Mouse (Mus musculus) forebrain, embryonic 10.5 days (tissue): Measurements from ENCODE around the gene Ctdsp2. TPM values are rescaled to one million over a fixed set of nuclear protein-coding genes. Genes with fewer than 3 reads are reported as not detected.

Experiments used
- DNase-seq: peaks from one replicate; pipeline ENCODE4 v3.0.0-alpha.2; 2017; ENCODE audit warnings: low spot score; ENCODE audit errors: extremely low spot score
- H3K27ac ChIP-seq: fragments of 300-500 bp; sonication (generic); 2 replicates; pipeline ENCODE4 v1.5.1; 2016; ENCODE audit warnings: mild to moderate bottlenecking
- H3K27me3 ChIP-seq: fragments of 300-500 bp; sonication (generic); 2 replicates; pipeline ENCODE4 v1.6.1; 2016; ENCODE audit warnings: mild to moderate bottlenecking; ENCODE audit not compliant: poor library complexity, severe bottlenecking
- H3K36me3 ChIP-seq: fragments of 300-500 bp; sonication (generic); replicated peaks from 2 replicates; pipeline ENCODE4 v1.6.1; 2016; ENCODE audit warnings: mild to moderate bottlenecking, moderate library complexity
- H3K4me1 ChIP-seq: fragments of 300-500 bp; sonication (generic); 2 replicates; pipeline ENCODE4 v1.6.1; 2016
- H3K4me3 ChIP-seq: fragments of 300-500 bp; sonication (generic); 2 replicates; pipeline ENCODE4 v1.5.1; 2016; ENCODE audit warnings: mild to moderate bottlenecking, moderate library complexity
- H3K9me3 ChIP-seq: fragments of 300-500 bp; sonication (generic); 2 replicates; pipeline ENCODE4 v1.6.1; 2016; ENCODE audit warnings: mild to moderate bottlenecking, moderate library complexity
- WGBS: fragments of 180-500 bp; shearing (Covaris S2); methylation state at CpG from one replicate; pipeline ENCODE4 v1.1.7; 2016; 5-methylcytosine and 5-hydroxymethylcytosine counted together
- polyA plus RNA-seq: library from polyadenylated mRNA; unstranded; fragments of >200 nt; fragmentation: Nextera tagmentation; extraction: Ambion mirVana; gene quantifications from 2 replicates; pipeline ENCODE4 v1.2.1, GENCODE M21; 2016

Ctdsp2 gene
- polyA plus RNA-seq, 1 experiment from 2014 or later, result 42.3 TPM

DNA sequence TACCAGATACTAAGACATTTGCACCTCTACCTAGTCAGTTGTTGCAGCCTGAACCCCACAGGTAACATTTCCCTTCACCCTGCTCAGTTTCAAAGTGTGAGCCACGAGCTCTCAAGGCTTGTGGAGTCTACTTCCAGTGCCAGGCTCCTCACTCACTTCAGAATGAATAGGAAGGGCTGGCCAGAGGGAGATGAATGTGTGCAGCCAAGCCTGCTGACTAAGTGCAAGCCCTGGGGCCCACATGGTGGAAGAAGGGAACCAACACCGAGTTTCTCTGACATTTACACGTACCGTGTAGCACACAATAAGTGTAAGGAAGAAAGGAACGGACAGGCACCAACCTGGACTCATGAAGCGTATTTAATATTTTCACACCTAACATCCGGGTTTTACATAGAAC is 25.3 kb downstream of the Ctdsp2 start:
- Histone ChIP-seq H3K9me3 (no peaks in the 10 kb centered on the region), H3K36me3 (peaks cover 22% of the 10 kb centered on the region), H3K27ac (no peak overlapping the region), H3K4me3 (no peak overlapping the region), H3K4me1 (peaks cover 14% of the 10 kb centered on the region), H3K27me3 (no peaks in the 10 kb centered on the region)
- 82% methylated on average over 7 of the region's 7 CpGs for WGBS
- DNase-seq, result no peak

DNA sequence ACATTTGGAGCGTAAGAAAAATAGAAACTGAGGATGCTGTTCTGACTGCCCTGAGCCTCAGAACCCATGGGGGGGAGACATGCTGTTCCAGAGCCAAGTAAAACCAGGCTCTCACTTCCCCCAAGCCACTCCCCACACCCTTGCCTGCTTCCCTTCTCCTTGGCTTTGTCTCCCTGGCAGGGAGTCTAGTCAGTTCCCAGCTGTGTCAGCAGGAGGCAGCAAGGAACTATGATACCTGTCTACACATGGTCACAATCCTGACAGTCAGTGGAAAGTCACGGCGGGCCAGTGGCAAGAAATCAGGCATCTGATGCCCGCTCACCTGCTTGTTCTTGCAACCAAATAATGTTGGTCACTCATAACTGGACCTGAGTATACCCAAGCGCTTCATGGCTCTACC is 38.0 kb downstream of the Ctdsp2 start:
- 69% methylated on average over 5 of the region's 5 CpGs for WGBS
- H3K4me1 ChIP-seq, result peaks cover 12% of the 10 kb centered on the region
- DNase-seq, result no peak

DNA sequence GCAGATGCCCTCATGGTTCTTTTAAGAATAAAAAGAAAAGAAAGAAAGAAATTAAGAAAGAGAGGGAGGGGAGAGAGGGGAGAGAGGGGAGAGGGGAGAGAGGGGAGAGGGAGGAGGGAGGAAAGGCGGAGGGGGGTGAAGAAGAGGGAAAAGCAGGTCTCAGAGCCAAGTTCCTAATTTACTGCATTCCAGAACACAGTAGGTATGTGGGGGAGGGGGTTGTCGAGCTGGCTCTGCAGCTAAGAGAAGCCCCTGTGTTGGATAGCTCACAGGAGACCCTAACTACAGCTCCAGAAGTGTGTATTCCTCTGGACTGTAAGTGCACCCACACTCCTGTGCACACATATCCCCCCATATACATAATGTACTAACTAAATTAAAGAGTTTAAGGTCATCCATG is 38.6 kb downstream of the Ctdsp2 start:
- Histone ChIP-seq H3K27me3 (no peaks in the 10 kb centered on the region), H3K9me3 (no peaks in the 10 kb centered on the region), H3K4me3 (no peak overlapping the region), H3K36me3 (peaks cover 14% of the 10 kb centered on the region), H3K27ac (no peak overlapping the region), H3K4me1 (peaks cover 12% of the 10 kb centered on the region)
- WGBS, result 22% methylated on average over 2 of the region's 2 CpGs
- no peak for DNase-seq

More for the DNA sequence above, 38.0 kb downstream of the Ctdsp2 start:
- Histone ChIP-seq H3K36me3 (peaks cover 8% of the 10 kb centered on the region), H3K4me3 (no peak overlapping the region), H3K9me3 (no peaks in the 10 kb centered on the region), H3K27me3 (no peaks in the 10 kb centered on the region), H3K27ac (no peak overlapping the region)

DNA sequence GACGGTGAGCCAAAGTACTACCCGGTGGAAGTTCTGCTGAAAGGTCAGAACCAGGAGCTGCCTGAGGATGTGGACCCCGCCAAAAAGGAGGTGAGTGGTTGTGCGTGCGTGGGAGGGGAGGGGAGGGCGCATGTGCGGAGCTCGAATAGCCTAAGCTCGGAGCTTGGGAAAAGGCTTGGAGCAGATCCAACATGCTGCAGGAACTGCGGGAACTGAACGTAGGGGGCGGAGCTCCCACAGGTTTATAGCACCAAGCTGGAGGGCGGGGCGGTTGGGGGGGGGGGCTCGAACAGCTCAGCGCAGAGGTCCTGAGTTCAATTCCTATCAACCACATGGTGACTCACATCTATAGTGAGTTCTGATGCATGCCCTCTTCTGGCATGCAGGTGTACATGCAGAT is 39.9 kb downstream of the Ctdsp2 start:
- Histone ChIP-seq H3K4me3 (no peak overlapping the region), H3K27me3 (no peaks in the 10 kb centered on the region), H3K36me3 (peaks cover 27% of the 10 kb centered on the region), H3K4me1 (peaks cover 12% of the 10 kb centered on the region), H3K27ac (no peak overlapping the region), H3K9me3 (no peaks in the 10 kb centered on the region)
- 89% methylated on average over 16 of the region's 16 CpGs for WGBS
- DNase-seq, result no peak

DNA sequence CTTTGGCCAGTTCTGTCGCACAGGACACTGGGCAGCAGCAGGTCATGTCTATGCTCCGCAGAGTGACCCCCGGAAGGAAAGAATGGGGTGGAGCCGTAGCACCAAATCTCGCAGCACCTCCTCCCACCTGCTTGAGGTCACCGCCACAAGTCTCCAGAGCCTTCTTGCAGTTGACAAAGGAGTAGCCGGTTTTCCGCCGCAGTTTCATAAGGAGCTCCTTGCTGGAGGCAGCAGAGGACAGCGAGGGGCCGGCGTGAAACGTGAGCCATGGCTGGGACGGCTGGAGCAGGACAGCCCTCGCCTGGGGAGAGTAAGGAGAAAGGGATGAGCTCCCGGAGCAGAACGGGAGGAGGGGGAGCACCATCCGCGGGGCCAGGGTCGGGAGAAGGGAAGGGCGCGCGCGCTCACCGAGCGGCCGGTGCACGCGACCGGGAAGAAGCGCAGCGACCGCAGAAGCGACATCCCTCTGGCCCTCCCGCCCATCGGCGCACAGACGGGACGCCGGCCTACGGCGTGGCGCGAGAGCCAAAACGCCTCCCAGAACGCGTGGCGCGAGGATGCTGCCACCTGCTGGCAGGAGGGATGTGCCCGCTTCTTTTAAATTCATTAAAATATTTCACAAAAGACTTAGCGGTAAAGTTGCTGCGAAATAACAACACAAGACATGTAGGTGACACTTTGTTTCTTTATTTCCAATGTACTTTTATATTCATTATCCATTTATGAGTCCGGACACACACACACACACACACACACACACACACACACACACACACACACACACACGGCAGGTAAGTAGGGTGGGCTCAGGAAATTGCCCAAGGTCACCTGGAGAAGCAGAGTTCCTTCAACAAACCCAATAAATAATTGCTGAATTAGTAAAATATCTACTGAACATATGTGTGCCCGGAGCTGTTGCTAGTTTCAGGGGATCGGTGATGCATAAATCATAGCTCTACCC is 52.1 kb downstream of the Ctdsp2 start, which contains the start of gene Tsfm:
Gene Tsfm (minus strand): TSS at position 505 of the 961 bp plus-strand sequence.
- peaks cover 12% of the 10 kb centered on the region for H3K4me1 ChIP-seq
- H3K27me3 ChIP-seq, result no peaks in the 10 kb centered on the region
- H3K36me3 ChIP-seq, result peaks cover 39% of the 10 kb centered on the region
- H3K4me3 ChIP-seq, result peak within 1 kb of the TSS; percentile 78
- 5% methylated on average over 56 of the region's 56 CpGs for WGBS
- no peaks in the 10 kb centered on the region for H3K9me3 ChIP-seq
- DNase-seq, result peak; percentile 88
- H3K27ac ChIP-seq, result peak within 1 kb of the TSS; percentile 96

DNA sequence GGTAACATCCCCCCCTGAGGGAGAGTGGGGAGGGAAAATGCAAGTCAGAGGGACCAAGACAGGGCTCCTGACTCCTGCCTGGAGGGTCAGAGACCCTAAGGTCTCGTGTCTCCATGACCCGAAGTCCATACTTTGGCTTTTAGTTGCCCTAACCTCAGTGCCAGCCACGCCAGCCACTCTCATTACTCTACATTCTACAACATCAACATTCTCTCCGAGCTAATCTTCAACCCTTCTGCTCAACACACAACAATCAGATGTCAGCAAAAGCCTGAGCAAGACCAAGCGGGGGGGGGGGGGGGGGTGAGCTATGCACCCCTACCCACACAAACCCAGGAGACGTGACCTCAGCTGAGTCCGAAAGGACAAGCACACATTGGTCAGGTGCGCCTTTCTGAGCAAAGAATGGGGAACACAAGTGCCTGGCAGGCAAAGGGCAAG is 54.8 kb downstream of the Ctdsp2 start:
- H3K4me3 ChIP-seq, result no peak overlapping the region
- no peak overlapping the region for H3K27ac ChIP-seq
- H3K9me3 ChIP-seq, result no peaks in the 10 kb centered on the region
- peaks cover 12% of the 10 kb centered on the region for H3K36me3 ChIP-seq
- H3K27me3 ChIP-seq, result no peaks in the 10 kb centered on the region
- 82% methylated on average over 8 of the region's 8 CpGs for WGBS
- DNase-seq, result no peak
- H3K4me1 ChIP-seq, result peaks cover 12% of the 10 kb centered on the region

DNA sequence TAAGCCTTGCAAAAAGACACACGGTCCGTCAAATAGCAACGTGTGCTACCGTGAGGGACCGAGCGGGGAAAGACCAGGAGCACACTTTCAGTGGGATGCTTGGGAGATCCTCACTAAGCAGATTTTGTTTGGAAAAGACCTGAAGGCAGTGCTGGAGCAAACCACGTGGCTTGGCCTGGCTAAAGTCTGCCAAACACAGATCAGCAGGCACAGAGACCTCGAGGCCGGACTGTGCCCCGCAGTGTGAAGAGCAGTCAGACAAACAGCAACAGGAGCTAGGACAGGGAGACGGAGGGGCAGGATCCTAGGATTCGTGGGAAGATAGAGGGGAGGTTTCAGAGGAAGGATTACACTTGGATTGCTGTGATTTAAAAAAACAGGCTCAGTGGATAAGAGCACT is 57.8 kb downstream of the Ctdsp2 start:
- no peak for DNase-seq
- peaks cover 11% of the 10 kb centered on the region for H3K4me1 ChIP-seq
- no peak overlapping the region for H3K27ac ChIP-seq
- H3K4me3 ChIP-seq, result no peak overlapping the region
- H3K36me3 ChIP-seq, result no peaks in the 10 kb centered on the region
- no peaks in the 10 kb centered on the region for H3K9me3 ChIP-seq
- H3K27me3 ChIP-seq, result peaks cover 20% of the 10 kb centered on the region
- 84% methylated on average over 12 of the region's 12 CpGs for whole genome bisulfite sequencing

DNA sequence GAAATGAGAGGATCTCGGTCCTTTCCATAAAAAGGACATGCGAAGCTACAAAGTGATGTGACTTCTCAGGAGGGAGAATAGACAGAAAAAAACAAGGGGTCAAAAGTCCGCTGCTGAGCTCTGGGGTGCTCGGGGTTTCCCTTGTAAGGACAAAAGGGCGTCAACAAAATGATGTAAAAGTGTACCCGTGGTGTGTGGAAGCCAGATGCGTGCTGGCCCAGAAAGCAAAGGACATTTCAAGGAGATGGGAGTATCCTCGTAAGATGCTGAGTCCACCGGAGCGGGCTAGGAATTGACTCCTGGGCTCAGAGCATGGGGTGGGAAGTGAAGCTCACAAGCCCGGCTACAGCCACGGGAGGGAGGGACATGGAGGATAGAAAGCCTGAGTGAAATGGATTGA is 59.1 kb downstream of the Ctdsp2 start:
- Histone ChIP-seq H3K27me3 (peaks cover 21% of the 10 kb centered on the region), H3K9me3 (no peaks in the 10 kb centered on the region), H3K36me3 (no peaks in the 10 kb centered on the region), H3K4me3 (no peak overlapping the region), H3K4me1 (peaks cover 20% of the 10 kb centered on the region), H3K27ac (no peak overlapping the region)
- WGBS, result 81% methylated on average over 12 of the region's 12 CpGs
- DNase-seq, result no peak

DNA sequence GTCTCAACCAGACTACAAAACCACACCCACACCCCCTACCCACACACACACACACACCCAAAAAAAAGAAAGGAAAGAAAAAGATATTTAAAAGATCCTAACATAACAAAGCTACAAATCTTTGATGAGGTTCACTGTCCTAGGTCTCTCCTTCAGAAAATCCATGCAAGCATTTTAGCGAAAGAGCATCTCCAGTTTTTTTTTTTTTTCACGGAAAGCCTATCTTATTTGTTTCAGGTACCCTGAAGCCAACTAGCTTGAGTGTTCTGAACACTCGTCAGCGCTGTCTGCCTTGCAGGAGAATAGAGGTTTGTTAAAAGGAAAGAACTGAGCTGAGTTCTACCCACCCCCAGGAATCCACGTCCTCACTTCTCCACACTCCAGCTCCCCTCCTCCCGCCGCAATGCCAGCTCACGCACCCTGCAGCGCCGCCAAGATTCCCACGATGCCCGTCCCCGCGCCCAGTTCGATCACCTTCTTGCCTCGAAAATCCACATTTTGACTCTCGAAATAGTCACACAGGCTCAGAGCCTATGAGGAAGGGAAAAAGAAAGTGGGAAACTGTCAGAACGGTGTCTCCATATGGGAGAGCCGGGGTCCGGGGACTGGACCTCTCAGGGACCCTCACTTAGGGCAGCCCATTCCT is 62.2 kb downstream of the Ctdsp2 start:
- Histone ChIP-seq H3K4me3 (peak overlapping the region; percentile 96), H3K4me1 (peaks cover 30% of the 10 kb centered on the region), H3K27me3 (peaks cover 21% of the 10 kb centered on the region), H3K9me3 (no peaks in the 10 kb centered on the region), H3K36me3 (peaks cover 27% of the 10 kb centered on the region), H3K27ac (peak overlapping the region; percentile 93)
- WGBS, result 2% methylated on average over 20 of the region's 20 CpGs
- peak; percentile 41 for DNase-seq

DNA sequence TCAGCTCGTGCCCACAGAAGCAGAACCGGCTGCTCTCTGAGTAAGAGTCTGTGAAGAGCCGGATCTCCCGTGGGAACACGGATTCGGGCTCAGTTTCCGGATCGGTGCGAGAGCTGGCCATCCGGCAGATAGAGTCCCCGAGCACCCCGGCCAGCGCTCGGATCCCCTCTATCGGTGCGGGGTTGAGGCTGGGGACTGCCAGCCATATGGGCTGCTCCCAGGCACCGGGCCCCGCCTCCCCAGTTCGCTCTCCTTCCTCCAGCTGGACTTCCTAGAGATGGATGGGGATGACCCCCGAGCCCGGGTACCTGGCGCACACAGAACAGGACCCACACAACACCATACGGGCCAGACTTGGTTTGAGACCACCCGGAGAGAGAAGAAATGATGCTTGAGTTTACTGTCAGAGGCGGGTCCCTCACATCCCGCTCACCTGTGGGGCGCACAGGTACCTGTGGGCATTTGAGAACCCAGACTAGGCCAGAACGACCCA is 62.8 kb downstream of the Ctdsp2 start, which contains the start of the genes Mettl1 and Eef1akmt3:
Gene Mettl1 (plus strand): TSS at position 141 of the 493 bp plus-strand sequence.
Gene Eef1akmt3 (minus strand): TSS at position 240 of the 493 bp plus-strand sequence.
- peaks cover 30% of the 10 kb centered on the region for H3K4me1 ChIP-seq
- under 1% methylated on average over 28 of the region's 28 CpGs for WGBS
- peak within 1 kb of the TSS; percentile 93 for H3K27ac ChIP-seq
- no peak for DNase-seq
- H3K9me3 ChIP-seq, result no peaks in the 10 kb centered on the region
- H3K4me3 ChIP-seq, result peak within 1 kb of the TSS; percentile 96
- peaks cover 21% of the 10 kb centered on the region for H3K27me3 ChIP-seq
- H3K36me3 ChIP-seq, result peaks cover 32% of the 10 kb centered on the region

DNA sequence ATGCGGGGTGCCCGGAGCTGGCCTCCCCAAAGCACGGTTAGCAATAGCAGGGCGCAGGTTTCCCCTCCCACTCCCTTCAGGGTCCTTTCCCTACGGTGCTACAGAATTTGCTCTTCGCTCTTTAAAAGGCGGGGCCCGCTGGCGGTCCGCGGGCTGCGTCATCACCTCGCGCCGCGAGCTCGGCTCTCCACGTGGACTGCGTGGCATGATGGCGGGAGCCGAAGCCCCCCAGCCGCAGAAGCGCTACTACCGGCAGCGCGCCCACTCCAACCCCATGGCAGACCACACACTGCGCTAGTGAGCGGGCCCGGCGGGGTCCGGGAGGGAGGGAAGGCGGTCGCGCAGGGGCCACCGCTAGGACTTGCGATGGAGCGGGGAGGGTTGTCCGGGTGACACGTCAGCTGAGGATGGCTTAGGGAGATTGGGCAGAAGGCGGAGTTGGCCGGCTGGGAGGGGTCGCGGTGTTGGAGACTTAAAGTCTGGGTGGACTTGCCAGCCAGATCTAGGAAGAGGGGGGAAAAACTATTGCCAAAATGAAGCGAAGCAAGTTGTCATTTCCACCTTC is 63.3 kb downstream of the Ctdsp2 start:
- under 1% methylated on average over 44 of the region's 44 CpGs for WGBS
- Histone ChIP-seq H3K27me3 (peaks cover 24% of the 10 kb centered on the region), H3K4me3 (peak overlapping the region; percentile 96), H3K4me1 (peaks cover 30% of the 10 kb centered on the region), H3K9me3 (no peaks in the 10 kb centered on the region), H3K36me3 (peaks cover 36% of the 10 kb centered on the region), H3K27ac (peak overlapping the region; percentile 93)
- DNase-seq, result peak; percentile 94

DNA sequence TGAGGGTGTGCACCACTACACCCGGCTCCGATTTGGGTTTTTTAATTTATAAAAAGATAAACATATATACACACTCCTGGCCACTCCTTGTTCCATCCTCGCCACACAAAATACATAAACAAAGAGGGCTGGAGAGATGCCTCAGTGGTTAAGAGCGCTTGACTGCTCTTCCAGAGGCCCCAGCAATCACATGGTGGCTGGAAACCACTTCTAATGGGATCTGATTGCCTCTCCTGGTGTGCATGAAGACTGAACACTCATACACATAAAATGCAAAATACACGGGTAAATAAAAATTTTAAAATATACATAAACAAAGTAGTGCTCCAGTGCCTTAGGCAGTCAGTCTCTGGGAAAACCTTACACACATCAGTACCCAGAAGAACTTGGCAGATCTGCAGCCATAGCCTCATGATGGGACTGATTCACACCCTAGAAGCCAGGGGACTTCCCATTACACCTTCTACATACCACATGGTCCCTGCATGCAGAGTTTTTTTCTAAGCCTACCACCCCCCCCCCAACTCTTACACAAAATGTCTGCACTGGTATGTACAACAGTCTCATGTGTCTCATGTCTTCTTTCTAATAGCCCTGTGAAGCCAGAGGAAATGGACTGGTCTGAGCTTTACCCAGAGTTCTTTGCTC is 64.1 kb downstream of the Ctdsp2 start:
- peak overlapping the region; percentile 93 for H3K27ac ChIP-seq
- H3K36me3 ChIP-seq, result peaks cover 43% of the 10 kb centered on the region
- DNase-seq, result no peak
- peaks cover 31% of the 10 kb centered on the region for H3K27me3 ChIP-seq
- H3K4me1 ChIP-seq, result peaks cover 30% of the 10 kb centered on the region
- H3K9me3 ChIP-seq, result no peaks in the 10 kb centered on the region
- H3K4me3 ChIP-seq, result peak overlapping the region; percentile 96
- 27% methylated on average over 5 of the region's 5 CpGs for WGBS
